8 mouse cellular contexts compared by ENCODE assay signal in the genomic region with DNA sequence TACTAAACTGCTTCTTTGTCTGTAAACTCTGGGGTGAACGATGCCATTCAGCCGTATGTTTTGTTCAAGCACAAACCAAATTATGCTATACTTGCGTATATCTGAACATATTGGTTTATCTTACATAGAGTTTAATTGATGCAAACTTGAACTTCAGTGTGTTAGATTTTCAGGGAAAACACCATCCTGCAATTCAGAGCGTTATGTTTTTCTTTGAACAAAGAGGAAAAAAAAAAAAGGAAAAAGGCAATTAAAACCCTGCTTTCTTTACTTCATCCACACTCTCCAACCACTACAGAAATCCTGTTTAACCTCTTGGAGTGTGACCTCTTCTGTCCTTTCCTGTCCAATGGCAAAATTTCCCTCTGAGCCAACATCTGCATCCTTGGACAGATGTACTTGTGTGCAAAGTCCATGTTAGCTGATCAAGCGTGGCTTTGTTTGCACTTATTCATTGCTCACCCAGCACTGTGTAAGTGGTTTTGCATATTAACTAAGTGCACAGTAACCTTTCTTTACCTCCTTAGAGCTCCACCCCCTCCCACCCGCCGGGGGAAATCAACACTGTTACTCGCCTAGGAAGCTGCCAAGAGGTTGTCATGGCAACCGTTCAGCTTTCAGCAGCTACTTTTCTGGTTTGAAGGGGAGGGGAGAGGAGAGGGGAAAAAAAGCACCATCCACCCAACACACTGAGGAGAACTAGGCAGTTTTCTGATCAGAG.
DNase-seq lines count a peak whose midpoint lies in the region; ATAC-seq and TF ChIP-seq lines count a peak whose summit lies in the region.

No protein-coding gene starts in this region.

- POLR2A ChIA-PET in Patski (lab: Charles Lee), result interaction anchor here (0.6 kb wide), 1 partner anchor 1173 kb away, joined by 4 read pairs; no protein-coding TSS in a partner anchor

- no peaks in the 10 kb centered on the region for H3K9me3 ChIP-seq in intestine, embryonic 15.5 days

- TF ChIP-seq CTCF in Patski (IDR thresholded peaks at IDR 0.05), result no peak

- H3K4me1 ChIP-seq in intestine, embryonic 15.5 days (replicated peaks), result peaks cover 12% of the 10 kb centered on the region

- no peaks in the 10 kb centered on the region for H3K36me3 ChIP-seq in intestine, embryonic 15.5 days

- no peaks in the 10 kb centered on the region for H3K27me3 ChIP-seq in Patski
- H3K27me3 ChIP-seq in intestine, embryonic 15.5 days (replicated peaks), result no peaks in the 10 kb centered on the region

- H3K9ac ChIP-seq in intestine, embryonic 15.5 days, result no peak overlapping the region

- CTCF ChIA-PET in Patski (lab: Charles Lee), result interaction anchor here (1.0 kb wide), 1 partner anchor 23 kb away, joined by 3 read pairs; no protein-coding TSS in a partner anchor

- DNase-seq in Patski (ENCODE audit: low read depth, low spot score), result peak; percentile 15
- peak; percentile 66 for DNase-seq in cerebellum, adult 9-11 months
- peak; percentile 85 to 91 for DNase-seq in frontal cortex, postnatal 14 days (ENCODE audit: low spot score in 2 of 2)
- peak; percentile 66 to 94 for DNase-seq in left cerebral cortex, adult 8-10 months (ENCODE audit: low spot score in 2 of 2)
- peak; percentile 90 to 91 for DNase-seq in right cerebral cortex, adult 2 months (ENCODE audit: low spot score in 2 of 2)

- H3K4me3 ChIP-seq in intestine, embryonic 15.5 days (replicated peaks), result no peak overlapping the region

- WGBS in intestine, embryonic 15.5 days, result 26% methylated on average over 9 of the region's 9 CpGs

- in situ Hi-C loops in Patski (cut with MboI; ENCODE audit: low pct_unique_long_range_greater_than_20kb), result no loop called here

- H3K4me2 ChIP-seq in intestine, embryonic 15.5 days (replicated peaks), result peak overlapping the region; percentile 22; the same call in 1 of the 2 replicates

- peak; percentile 44 for ATAC-seq in Patski
- peak; percentile 89 for ATAC-seq in intestine, embryonic 15.5 days
- ATAC-seq in megakaryocyte, adult 5-6 weeks (ENCODE audit: poor library complexity, severe bottlenecking), result peak; percentile 36
- no peak for ATAC-seq in erythroblast, adult 5-6 weeks (replicated peaks; ENCODE audit: low FRiP score, poor library complexity, severe bottlenecking)

- H3K27ac ChIP-seq in intestine, embryonic 15.5 days, result no peak overlapping the region

Comparison
In these comparisons a context has a peak if more than half of its experiments do, and no peak if none do; other contexts are left out.
1. DNase-seq: peak in every context shown above with its lines; median percentile 90 in right cerebral cortex, adult 2 months; 88 in frontal cortex, postnatal 14 days; 80 in left cerebral cortex, adult 8-10 months; 66 in cerebellum, adult 9-11 months; 15 in Patski.